Mouse (Mus musculus) myocyte (in vitro differentiated cells): ENCODE results near the gene Hnrnpr.

Experiments used
- MAX ChIP-seq: IDR thresholded peaks from one replicate; pipeline ENCODE4 v1.6.1; 2011; ENCODE audit warnings: low read depth, mild to moderate bottlenecking, control low read depth
- MYOD1 ChIP-seq, 3 experiments: IDR thresholded peaks; one replicate each; pipeline ENCODE4 v1.6.1; 2011; ENCODE audit warnings: control low read depth in 2 of 3, low read depth in 2 of 3, mild to moderate bottlenecking in 2 of 3, moderate library complexity in 1 of 3; ENCODE audit not compliant: insufficient read length in 2 of 3, control insufficient read depth in 1 of 3
- POLR2A ChIP-seq: IDR thresholded peaks from one replicate; pipeline ENCODE4 v1.6.1; 2011; ENCODE audit warnings: low read depth, mild to moderate bottlenecking, control low read depth, moderate library complexity; ENCODE audit not compliant: insufficient read length
- SRF ChIP-seq: IDR thresholded peaks from one replicate; pipeline ENCODE4 v1.6.1; 2011; ENCODE audit warnings: low read depth; ENCODE audit not compliant: control insufficient read depth, insufficient read length
- TCF3 ChIP-seq: IDR thresholded peaks from one replicate; pipeline ENCODE4 v1.6.1; 2011; ENCODE audit warnings: low read depth, control low read depth; ENCODE audit not compliant: insufficient read length
- USF1 ChIP-seq: IDR thresholded peaks from one replicate; pipeline ENCODE4 v1.6.1; 2011; ENCODE audit warnings: low read depth, mild to moderate bottlenecking, control low read depth, moderate library complexity

- TF ChIP-seq POLR2A = no peak
- TF ChIP-seq MAX = no peak
- TF ChIP-seq TCF3 = no peak
- TF ChIP-seq USF1 = no peak
- no peak for TF ChIP-seq MYOD1 (IDR thresholded peaks at IDR 0.05; ENCODE audit: control insufficient read depth in 1 of 3, insufficient read length in 2 of 3, low read depth in 2 of 3)
- TF ChIP-seq SRF = no peak
These were observed 21.0 kb downstream of the Hnrnpr start for GRCm38 (mm10) chr4:136331709-136332108.
